ENCODE assay signal across 18 mouse cellular contexts in genomic region chr5:121336776-121337175, GRCm38 (mm10).
"Had no signal": no experiment of that assay in that cellular context is flagged by ENCODE, and none has a peak within 500 bp of the region (broad histone marks: within the 10 kb centered on the region; RNA-seq: fewer than 3 reads in every experiment).

No protein-coding gene starts in this region.

- H3K9ac ChIP-seq: liver, embryonic 15.5 days; lung, embryonic 15.5 days; midbrain, embryonic 13.5 days; neural tube, embryonic 13.5 days; stomach, embryonic 15.5 days had no signal

- H3K27me3 ChIP-seq: liver, embryonic 15.5 days; lung, embryonic 15.5 days; megakaryocyte, embryonic 14.5 days; midbrain, embryonic 13.5 days; neural tube, embryonic 13.5 days; stomach, embryonic 15.5 days had no signal

- H3K4me1 ChIP-seq: liver, embryonic 15.5 days; lung, embryonic 15.5 days; midbrain, embryonic 13.5 days; neural tube, embryonic 13.5 days; stomach, embryonic 15.5 days had no signal

- H3K4me3 ChIP-seq: liver, embryonic 15.5 days; lung, embryonic 15.5 days; megakaryocyte, embryonic 14.5 days; midbrain, embryonic 10.5 days; midbrain, embryonic 13.5 days; myocyte; neural tube, embryonic 13.5 days; stomach, embryonic 15.5 days had no signal

- H3K27ac ChIP-seq: liver, embryonic 15.5 days; lung, embryonic 15.5 days; midbrain, embryonic 10.5 days; midbrain, embryonic 13.5 days; neural tube, embryonic 13.5 days; stomach, embryonic 15.5 days had no signal

- H3K4me2 ChIP-seq: liver, embryonic 11.5 days; liver, embryonic 15.5 days; lung, embryonic 15.5 days; midbrain, embryonic 13.5 days; neural tube, embryonic 13.5 days; stomach, embryonic 15.5 days had no signal

- DNase-seq: lung, adult 18-20 months; lung, postnatal 10 days; lung, postnatal 36 days; right cerebral cortex, postnatal 25 days; spleen, adult 18-20 months; thymus, postnatal 25 days had no signal

- H3K9me3 ChIP-seq: liver, embryonic 15.5 days; lung, embryonic 15.5 days; megakaryocyte, embryonic 14.5 days; midbrain, embryonic 10.5 days; midbrain, embryonic 13.5 days; neural tube, embryonic 13.5 days; stomach, embryonic 15.5 days had no signal

- ATAC-seq: inflammation-experienced regulatory T-cells, adult 6 months; intestine, embryonic 16.5 days; midbrain, embryonic 13.5 days; midbrain, embryonic 16.5 days had no signal
